8 mouse cellular contexts compared by ENCODE assay signal in the genomic region with DNA sequence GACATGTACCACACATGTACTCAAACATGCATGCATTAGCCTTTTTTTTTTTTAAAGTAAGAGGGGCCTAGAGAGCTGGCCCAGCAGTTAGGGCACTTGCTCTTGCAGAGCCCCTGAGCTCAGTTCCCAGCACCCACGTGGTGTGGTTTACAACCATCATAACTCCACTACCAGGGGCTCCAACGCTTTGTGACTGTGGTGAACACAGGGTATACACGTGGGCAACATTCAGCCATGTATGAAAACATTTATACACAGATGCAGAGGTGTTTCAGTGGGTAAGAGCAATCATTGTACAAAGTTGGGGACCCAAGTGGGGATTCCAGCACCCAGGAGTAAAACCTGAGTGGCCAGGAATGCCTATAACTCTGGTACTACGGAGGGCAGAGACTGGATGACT. TPM values are rescaled to one million over a fixed set of nuclear protein-coding genes. Genes with fewer than 3 reads are reported as not detected.
DNase-seq lines count a peak whose midpoint lies in the region; ATAC-seq and TF ChIP-seq lines count a peak whose summit lies in the region.

No protein-coding gene starts in this region.

- no peak for DNase-seq in forebrain, embryonic 14.5 days (ENCODE audit: low spot score)
- DNase-seq in limb, embryonic 14.5 days (ENCODE audit: low spot score): no peak
- DNase-seq in stomach, postnatal 0 days (ENCODE audit: low spot score): no peak
- no peak for DNase-seq in kidney, postnatal 14 days
- DNase-seq in yolk sac, embryonic 10.5 days (ENCODE audit: low spot score): no peak

- H3K27me3 ChIP-seq in forebrain, embryonic 14.5 days (replicated peaks; ENCODE audit: control insufficient read depth, insufficient read depth, low read length): no peaks in the 10 kb centered on the region
- H3K27me3 ChIP-seq in forebrain, embryonic 16.5 days (replicated peaks; ENCODE audit: control insufficient read depth, insufficient read depth, low read length): no peaks in the 10 kb centered on the region
- H3K27me3 ChIP-seq in megakaryocyte, embryonic 14.5 days (replicated peaks): no peaks in the 10 kb centered on the region
- no peaks in the 10 kb centered on the region for H3K27me3 ChIP-seq in limb, embryonic 14.5 days (ENCODE audit: control insufficient read depth, insufficient read depth, low read length)
- no peaks in the 10 kb centered on the region for H3K27me3 ChIP-seq in stomach, postnatal 0 days (ENCODE audit: control insufficient read depth, insufficient read depth, low read length)

- H3K9ac ChIP-seq in forebrain, embryonic 14.5 days (ENCODE audit: low read length): no peak overlapping the region
- H3K9ac ChIP-seq in forebrain, embryonic 16.5 days (replicated peaks; ENCODE audit: low read depth, low read length): no peak overlapping the region
- no peak overlapping the region for H3K9ac ChIP-seq in limb, embryonic 14.5 days (ENCODE audit: low read depth, low read length, severe bottlenecking)
- H3K9ac ChIP-seq in stomach, postnatal 0 days (ENCODE audit: low read length): no peak overlapping the region

- no peak for TF ChIP-seq CTCF in stomach, postnatal 0 days (IDR thresholded peaks at IDR 0.05; ENCODE audit: low read depth)

- peak overlapping the region; percentile 51; the same call in 1 of the 2 replicates for H3K4me2 ChIP-seq in forebrain, embryonic 14.5 days (ENCODE audit: low read length)
- H3K4me2 ChIP-seq in forebrain, embryonic 16.5 days (ENCODE audit: low read length): no peak overlapping the region
- no peak overlapping the region; the same call in 1 of the 2 replicates for H3K4me2 ChIP-seq in limb, embryonic 14.5 days (replicated peaks; ENCODE audit: low read depth, low read length, severe bottlenecking)
- H3K4me2 ChIP-seq in stomach, postnatal 0 days (replicated peaks; ENCODE audit: low read depth): no peak overlapping the region; the same call in 1 of the 2 replicates

- H3K4me3 ChIP-seq in forebrain, embryonic 14.5 days (ENCODE audit: low read depth, low read length): no peak overlapping the region
- H3K4me3 ChIP-seq in forebrain, embryonic 16.5 days (replicated peaks; ENCODE audit: low read length): no peak overlapping the region
- H3K4me3 ChIP-seq in megakaryocyte, embryonic 14.5 days (replicated peaks): peak overlapping the region; percentile 89
- no peak overlapping the region for H3K4me3 ChIP-seq in limb, embryonic 14.5 days (replicated peaks; ENCODE audit: low read length)
- H3K4me3 ChIP-seq in stomach, postnatal 0 days (ENCODE audit: low read depth, low read length): no peak overlapping the region

- 0 out of 2 replicates have a peak overlapping the region, but pooled peaks have one; percentile 52 for H3K27ac ChIP-seq in forebrain, embryonic 14.5 days (ENCODE audit: low read depth, low read length)
- H3K27ac ChIP-seq in forebrain, embryonic 16.5 days (ENCODE audit: low read length): no peak overlapping the region
- H3K27ac ChIP-seq in limb, embryonic 14.5 days (replicated peaks; ENCODE audit: low read depth, low read length): peak overlapping the region; percentile 79
- H3K27ac ChIP-seq in stomach, postnatal 0 days (replicated peaks): peak overlapping the region; percentile 84

- no peaks in the 10 kb centered on the region for H3K9me3 ChIP-seq in forebrain, embryonic 14.5 days (replicated peaks; ENCODE audit: control insufficient read depth, low read length)
- no peaks in the 10 kb centered on the region for H3K9me3 ChIP-seq in forebrain, embryonic 16.5 days (ENCODE audit: control insufficient read depth, low read length)
- H3K9me3 ChIP-seq in megakaryocyte, embryonic 14.5 days: no peaks in the 10 kb centered on the region
- H3K9me3 ChIP-seq in limb, embryonic 14.5 days (ENCODE audit: control insufficient read depth, low read length): no peaks in the 10 kb centered on the region
- H3K9me3 ChIP-seq in stomach, postnatal 0 days (ENCODE audit: control insufficient read depth, low read length): no peaks in the 10 kb centered on the region

- no peak for ATAC-seq in forebrain, embryonic 14.5 days
- no peak for ATAC-seq in forebrain, embryonic 16.5 days
- ATAC-seq in megakaryocyte, adult 5-6 weeks (ENCODE audit: poor library complexity, severe bottlenecking): no peak
- ATAC-seq in limb, embryonic 14.5 days (ENCODE audit: low FRiP score, low read depth): no peak
- no peak for ATAC-seq in stomach, postnatal 0 days (ENCODE audit: low FRiP score, low TSS enrichment)

- no peak for TF ChIP-seq POLR2A in limb, embryonic 14.5 days (IDR thresholded peaks at IDR 0.05; ENCODE audit: borderline replicate concordance, extremely low read depth, insufficient read depth, insufficient read length)

- H3K4me1 ChIP-seq in forebrain, embryonic 14.5 days (ENCODE audit: control insufficient read depth, insufficient read depth, low read length): peaks cover 13% of the 10 kb centered on the region; the same call in 1 of the 2 replicates
- H3K4me1 ChIP-seq in forebrain, embryonic 16.5 days (replicated peaks; ENCODE audit: control insufficient read depth, insufficient read depth, low read length): peaks cover 12% of the 10 kb centered on the region
- H3K4me1 ChIP-seq in megakaryocyte, embryonic 14.5 days: peaks cover 83% of the 10 kb centered on the region
- H3K4me1 ChIP-seq in limb, embryonic 14.5 days (ENCODE audit: control insufficient read depth, insufficient read depth, low read length): peaks cover 19% of the 10 kb centered on the region
- no peaks in the 10 kb centered on the region; the same call in 1 of the 2 replicates for H3K4me1 ChIP-seq in stomach, postnatal 0 days (replicated peaks; ENCODE audit: control insufficient read depth, insufficient read depth)

- no peaks in the 10 kb centered on the region for H3K36me3 ChIP-seq in forebrain, embryonic 14.5 days (ENCODE audit: control insufficient read depth, insufficient read depth, low read length)
- H3K36me3 ChIP-seq in forebrain, embryonic 16.5 days (ENCODE audit: control insufficient read depth, insufficient read depth): no peaks in the 10 kb centered on the region
- peaks cover 14% of the 10 kb centered on the region for H3K36me3 ChIP-seq in megakaryocyte, embryonic 14.5 days (replicated peaks; ENCODE audit: low read length)
- H3K36me3 ChIP-seq in limb, embryonic 14.5 days (ENCODE audit: control insufficient read depth, insufficient read depth, low read length): no peaks in the 10 kb centered on the region
- H3K36me3 ChIP-seq in stomach, postnatal 0 days (ENCODE audit: control insufficient read depth, insufficient read depth, low read length): no peaks in the 10 kb centered on the region

- WGBS in forebrain, embryonic 14.5 days: 91% methylated on average over 4 of the region's 4 CpGs
- WGBS in forebrain, embryonic 16.5 days: 89% methylated on average over 4 of the region's 4 CpGs
- 83% methylated on average over 4 of the region's 4 CpGs for WGBS in limb, embryonic 14.5 days
- 89% methylated on average over 4 of the region's 4 CpGs for WGBS in stomach, postnatal 0 days

- no peak for TF ChIP-seq EP300 in stomach, postnatal 0 days (optimal IDR thresholded peaks at IDR 0.05)

RNA-seq across cellular contexts. Expression of a gene that starts 16.0 kb away (rescaled TPM):
- polyA plus RNA-seq in forebrain, embryonic 14.5 days (2014; fragmentation: Nextera tagmentation; extraction: Ambion mirVana): 0.99 and 1.4 TPM in 2 replicates
- polyA plus RNA-seq in forebrain, embryonic 16.5 days (2015; fragmentation: Nextera tagmentation; extraction: Ambion mirVana): 0.71 and 1.0 TPM in 2 replicates
- 5.0 and 13.7 TPM in 2 replicates for polyA plus RNA-seq in megakaryocyte, embryonic 14.5 days (2012; ENCODE audit: insufficient read depth, low replicate concordance)
- total RNA-seq in megakaryocyte, adult 5-6 weeks (2015): 17.1 and 19.9 TPM in 2 replicates
- 6.0 and 7.4 TPM in 2 replicates for total RNA-seq in megakaryocyte, adult 5-6 weeks (2017)
- 6.6 and 7.2 TPM in 2 replicates for polyA plus RNA-seq in limb, embryonic 14.5 days (2012; rRNA removed)
- 2.6 and 3.2 TPM in 2 replicates for polyA plus RNA-seq in limb, embryonic 14.5 days (2014; fragmentation: Nextera tagmentation; extraction: Ambion mirVana)
- 1.7 and 2.2 TPM in 2 replicates for polyA plus RNA-seq in stomach, postnatal 0 days (2015; fragmentation: Nextera tagmentation; extraction: Ambion mirVana)

RNA-seq across cellular contexts. Expression of a gene that starts 21.5 kb away (rescaled TPM):
- 0.13 and 0.16 TPM in 2 replicates for polyA plus RNA-seq in forebrain, embryonic 14.5 days (2014; fragmentation: Nextera tagmentation; extraction: Ambion mirVana)
- polyA plus RNA-seq in forebrain, embryonic 16.5 days (2015; fragmentation: Nextera tagmentation; extraction: Ambion mirVana): 0.19 TPM in 1 of 2 replicates, not detected in the other
- polyA plus RNA-seq in megakaryocyte, embryonic 14.5 days (2012; ENCODE audit: insufficient read depth, low replicate concordance): not detected in 2 replicates
- total RNA-seq in megakaryocyte, adult 5-6 weeks (2015): 0.20 TPM in 1 of 2 replicates, not detected in the other
- not detected in 2 replicates for total RNA-seq in megakaryocyte, adult 5-6 weeks (2017)
- 0.32 and 0.38 TPM in 2 replicates for polyA plus RNA-seq in limb, embryonic 14.5 days (2012; rRNA removed)
- polyA plus RNA-seq in limb, embryonic 14.5 days (2014; fragmentation: Nextera tagmentation; extraction: Ambion mirVana): 0.37 and 0.40 TPM in 2 replicates
- 0.07 TPM in 1 of 2 replicates, not detected in the other for polyA plus RNA-seq in stomach, postnatal 0 days (2015; fragmentation: Nextera tagmentation; extraction: Ambion mirVana)

RNA-seq across cellular contexts. Expression of a gene that starts 24.0 kb away (rescaled TPM):
- 361 and 450 TPM in 2 replicates for polyA plus RNA-seq in forebrain, embryonic 14.5 days (2014; fragmentation: Nextera tagmentation; extraction: Ambion mirVana)
- 870 and 902 TPM in 2 replicates for polyA plus RNA-seq in forebrain, embryonic 16.5 days (2015; fragmentation: Nextera tagmentation; extraction: Ambion mirVana)
- 121 and 148 TPM in 2 replicates for polyA plus RNA-seq in megakaryocyte, embryonic 14.5 days (2012; ENCODE audit: insufficient read depth, low replicate concordance)
- total RNA-seq in megakaryocyte, adult 5-6 weeks (2015): 124 and 141 TPM in 2 replicates
- total RNA-seq in megakaryocyte, adult 5-6 weeks (2017): 72.4 and 88.1 TPM in 2 replicates
- 83.6 and 91.3 TPM in 2 replicates for polyA plus RNA-seq in limb, embryonic 14.5 days (2012; rRNA removed)
- 72.9 and 76.9 TPM in 2 replicates for polyA plus RNA-seq in limb, embryonic 14.5 days (2014; fragmentation: Nextera tagmentation; extraction: Ambion mirVana)
- polyA plus RNA-seq in stomach, postnatal 0 days (2015; fragmentation: Nextera tagmentation; extraction: Ambion mirVana): 86.0 and 89.2 TPM in 2 replicates

RNA-seq across cellular contexts. Expression of a gene that starts 36.2 kb away (rescaled TPM):
- polyA plus RNA-seq in forebrain, embryonic 14.5 days (2014; fragmentation: Nextera tagmentation; extraction: Ambion mirVana): 24.9 and 30.5 TPM in 2 replicates
- polyA plus RNA-seq in forebrain, embryonic 16.5 days (2015; fragmentation: Nextera tagmentation; extraction: Ambion mirVana): 26.4 and 28.1 TPM in 2 replicates
- 23.7 and 30.1 TPM in 2 replicates for polyA plus RNA-seq in megakaryocyte, embryonic 14.5 days (2012; ENCODE audit: insufficient read depth, low replicate concordance)
- 26.3 and 30.3 TPM in 2 replicates for total RNA-seq in megakaryocyte, adult 5-6 weeks (2015)
- 10.9 and 12.4 TPM in 2 replicates for total RNA-seq in megakaryocyte, adult 5-6 weeks (2017)
- polyA plus RNA-seq in limb, embryonic 14.5 days (2012; rRNA removed): 28.5 and 38.2 TPM in 2 replicates
- 29.5 TPM in 2 replicates for polyA plus RNA-seq in limb, embryonic 14.5 days (2014; fragmentation: Nextera tagmentation; extraction: Ambion mirVana)
- polyA plus RNA-seq in stomach, postnatal 0 days (2015; fragmentation: Nextera tagmentation; extraction: Ambion mirVana): 13.5 and 16.2 TPM in 2 replicates
